Mouse (Mus musculus) left cerebral cortex, adult 8-10 months (tissue): ENCODE measurements around the gene Abcc1. TPM values are rescaled to one million over a fixed set of nuclear protein-coding genes. Genes with fewer than 3 reads are reported as not detected.

ENCODE experiments used
- DNase-seq, 2 experiments: peaks; one replicate each; pipeline ENCODE4 v3.0.0; 2022; ENCODE audit warnings: low spot score in 2 of 2
- total RNA-seq, 4 experiments: library from RNA; stranded (reverse); gene quantifications; 2 replicates each; pipeline ENCODE4 v1.2.4; 2022

Abcc1 gene
- total RNA-seq = 10 to 100 TPM; 16.2 to 19.0 (median 18.6) TPM

- DNase-seq = peak; percentile 59 to 67
Observed at GRCm38 (mm10) chr16:14361362-14362098, at the start of gene Abcc1. Gene Abcc1 (plus strand): TSS chr16:14361558.

GRCm38 (mm10) chr16:14312914-14313313 is 48.4 kb upstream of the Abcc1 start:
- no peak for DNase-seq

GRCm38 (mm10) chr16:14316884-14317876 is 44.2 kb upstream of the Abcc1 start, which contains the start of gene Fopnl:
Gene Fopnl (minus strand): TSS chr16:14317405.
- DNase-seq = peak; percentile 94 to 97

GRCm38 (mm10) chr16:14319681-14320080 is 41.7 kb upstream of the Abcc1 start:
- DNase-seq = no peak

- DNase-seq = no peak
Observed at GRCm38 (mm10) chr16:14320494-14320893, 40.9 kb upstream of the Abcc1 start.

- no peak for DNase-seq
Observed at GRCm38 (mm10) chr16:14328156-14328555, 33.2 kb upstream of the Abcc1 start.

GRCm38 (mm10) chr16:14344967-14345366 is 16.4 kb upstream of the Abcc1 start:
- DNase-seq = no peak

GRCm38 (mm10) chr16:14351571-14351970 is 9.8 kb upstream of the Abcc1 start:
- no peak for DNase-seq

- no peak for DNase-seq
Observed at GRCm38 (mm10) chr16:14352234-14352633, 9.1 kb upstream of the Abcc1 start.

GRCm38 (mm10) chr16:14352663-14353062 is 8.7 kb upstream of the Abcc1 start:
- DNase-seq = no peak

GRCm38 (mm10) chr16:14357859-14358258 is 3.5 kb upstream of the Abcc1 start:
- DNase-seq = no peak

- DNase-seq = no peak
Observed at GRCm38 (mm10) chr16:14358531-14358930, 2.8 kb upstream of the Abcc1 start.

GRCm38 (mm10) chr16:14360931-14361330 is 427 bp upstream of the Abcc1 start:
- no peak for DNase-seq

- DNase-seq = no peak
Observed at GRCm38 (mm10) chr16:14362099-14362820, 902 bp downstream of the Abcc1 start.

GRCm38 (mm10) chr16:14363496-14363895 is 2.1 kb downstream of the Abcc1 start:
- DNase-seq = no peak

GRCm38 (mm10) chr16:14364066-14364465 is 2.7 kb downstream of the Abcc1 start:
- DNase-seq = no peak

GRCm38 (mm10) chr16:14365457-14365856 is 4.1 kb downstream of the Abcc1 start:
- DNase-seq = no peak

- DNase-seq = no peak
Observed at GRCm38 (mm10) chr16:14366017-14366416, 4.7 kb downstream of the Abcc1 start.

GRCm38 (mm10) chr16:14371367-14371766 is 10.0 kb downstream of the Abcc1 start:
- peak in 1 of 2 experiments; percentile 56 for DNase-seq

- no peak for DNase-seq
Observed at GRCm38 (mm10) chr16:14372382-14372781, 11.0 kb downstream of the Abcc1 start.

GRCm38 (mm10) chr16:14372817-14373301 is 11.5 kb downstream of the Abcc1 start:
- DNase-seq = no peak
